Comparison of ENCODE assay signal across 12 mouse cellular contexts in the genomic region with DNA sequence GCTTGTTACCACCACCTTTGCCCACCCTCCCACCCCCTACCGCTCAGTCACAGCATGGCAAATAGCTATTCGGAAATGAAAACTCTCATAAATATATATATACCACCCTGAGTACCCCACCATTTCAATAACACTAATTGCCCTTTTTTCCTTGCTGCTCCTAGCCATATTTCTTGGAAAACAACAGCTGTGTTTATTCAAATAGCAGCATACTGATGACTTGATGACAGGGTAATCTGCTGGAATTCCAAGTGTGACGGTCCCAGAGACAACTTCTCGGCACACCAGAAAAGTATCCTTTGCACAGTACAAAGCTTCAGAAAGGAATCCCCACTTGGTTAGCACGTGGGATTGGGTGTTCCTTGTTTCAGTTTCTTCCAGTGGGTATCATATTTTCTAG.
A peak's percentile ranks its signal among the peaks of the same experiment; 100 is the strongest.
DNase-seq lines count a peak whose midpoint lies in the region; ATAC-seq and TF ChIP-seq lines count a peak whose summit lies in the region.
"Had no signal": no experiment of that assay in that cellular context is flagged by ENCODE, and none has a peak within 500 bp of the region (broad histone marks: within the 10 kb centered on the region; RNA-seq: fewer than 3 reads in every experiment).

No protein-coding gene starts in this region.

- WGBS in heart, embryonic 14.5 days, result 28% methylated on average over 5 of the region's 5 CpGs
- 46% methylated on average over 5 of the region's 5 CpGs for WGBS in forebrain, embryonic 16.5 days

- no peak for DNase-seq in heart, postnatal 4 days
- peak; percentile 40 for DNase-seq in brain, embryonic 14.5 days (ENCODE audit: low read depth)
- DNase-seq in lung, postnatal 25 days (ENCODE audit: low spot score), result peak; percentile 50
- no peak for DNase-seq in cerebellum, adult 18-20 months
- no peak for DNase-seq in yolk sac, embryonic 10.5 days (ENCODE audit: low spot score)
- DNase-seq: cerebellum, postnatal 25 days had no signal

- no peaks in the 10 kb centered on the region for H3K36me3 ChIP-seq in heart, embryonic 14.5 days (ENCODE audit: control insufficient read depth, insufficient read depth, low read length)
- no peaks in the 10 kb centered on the region for H3K36me3 ChIP-seq in forebrain, embryonic 16.5 days (ENCODE audit: control insufficient read depth, insufficient read depth)
- H3K36me3 ChIP-seq: kidney, embryonic 15.5 days; limb, embryonic 12.5 days had no signal

- H3K4me1 ChIP-seq in heart, embryonic 14.5 days (ENCODE audit: control insufficient read depth in 2 of 2, insufficient read depth in 2 of 2, low read length in 2 of 2), result peaks cover 0 to 9% of the 10 kb centered on the region in 2 experiments; a peak in 2 of 4 replicates
- no peaks in the 10 kb centered on the region for H3K4me1 ChIP-seq in forebrain, embryonic 16.5 days (replicated peaks; ENCODE audit: control insufficient read depth, insufficient read depth, low read length)
- H3K4me1 ChIP-seq: kidney, embryonic 15.5 days; limb, embryonic 12.5 days had no signal

- no peaks in the 10 kb centered on the region for H3K9me3 ChIP-seq in heart, embryonic 14.5 days (ENCODE audit: control insufficient read depth, low read length)
- H3K9me3 ChIP-seq in forebrain, embryonic 16.5 days (ENCODE audit: control insufficient read depth, low read length), result no peaks in the 10 kb centered on the region
- H3K9me3 ChIP-seq: kidney, embryonic 15.5 days; limb, embryonic 12.5 days; megakaryocyte, embryonic 14.5 days had no signal

- no peak for TF ChIP-seq CTCF in brain, embryonic 14.5 days (IDR thresholded peaks at IDR 0.05; ENCODE audit: borderline replicate concordance, extremely low read depth, insufficient read depth, insufficient read length)

- TF ChIP-seq POLR2A in brain, embryonic 14.5 days (IDR thresholded peaks at IDR 0.05; ENCODE audit: borderline replicate concordance, extremely low read depth, insufficient read depth, insufficient read length, poor library complexity, severe bottlenecking), result no peak

- no peak overlapping the region for H3K9ac ChIP-seq in heart, embryonic 14.5 days (ENCODE audit: low read length)
- no peak overlapping the region for H3K9ac ChIP-seq in forebrain, embryonic 16.5 days (replicated peaks; ENCODE audit: low read depth, low read length)
- H3K9ac ChIP-seq: kidney, embryonic 15.5 days; limb, embryonic 12.5 days had no signal

- ATAC-seq in heart, embryonic 14.5 days (ENCODE audit: insufficient number of reproducible peaks, insufficient read depth, low FRiP score, low read depth), result no peak
- ATAC-seq in forebrain, embryonic 16.5 days, result peak; percentile 47; the same call in 1 of the 2 replicates
- ATAC-seq: hindbrain, postnatal 0 days had no signal

- H3K4me3 ChIP-seq in heart, embryonic 14.5 days (ENCODE audit: control insufficient read depth in 1 of 2, insufficient read depth in 1 of 2, low read depth in 1 of 2, low read length in 2 of 2), result no peak overlapping the region
- no peak overlapping the region for H3K4me3 ChIP-seq in forebrain, embryonic 16.5 days (replicated peaks; ENCODE audit: low read length)
- H3K4me3 ChIP-seq: kidney, embryonic 15.5 days; limb, embryonic 12.5 days; megakaryocyte, embryonic 14.5 days had no signal

- H3K27me3 ChIP-seq in heart, embryonic 14.5 days (ENCODE audit: control insufficient read depth, insufficient read depth, low read length), result no peaks in the 10 kb centered on the region
- H3K27me3 ChIP-seq in forebrain, embryonic 16.5 days (replicated peaks; ENCODE audit: control insufficient read depth, insufficient read depth, low read length), result no peaks in the 10 kb centered on the region
- H3K27me3 ChIP-seq: kidney, embryonic 15.5 days; limb, embryonic 12.5 days; megakaryocyte, embryonic 14.5 days had no signal

- no peak overlapping the region for H3K27ac ChIP-seq in heart, embryonic 14.5 days (replicated peaks in 1 of 2; ENCODE audit: control insufficient read depth in 1 of 2, insufficient read depth in 1 of 2, low read depth in 2 of 2, low read length in 2 of 2)
- no peak overlapping the region for H3K27ac ChIP-seq in forebrain, embryonic 16.5 days (ENCODE audit: low read length)
- H3K27ac ChIP-seq: hindbrain, postnatal 0 days; kidney, embryonic 15.5 days; limb, embryonic 12.5 days had no signal

- peak overlapping the region; percentile 12; the same call in 1 of the 2 replicates for H3K4me2 ChIP-seq in heart, embryonic 14.5 days (ENCODE audit: low read length)
- no peak overlapping the region for H3K4me2 ChIP-seq in forebrain, embryonic 16.5 days (ENCODE audit: low read length)
- H3K4me2 ChIP-seq: kidney, embryonic 15.5 days; limb, embryonic 12.5 days had no signal

Comparison
In these comparisons a context has a peak if more than half of its experiments do, and no peak if none do; other contexts are left out.
1. DNase-seq: peak in brain, embryonic 14.5 days (single experiment) and lung, postnatal 25 days (single experiment); none in heart, postnatal 4 days (single experiment), cerebellum, adult 18-20 months (0 of 2) and yolk sac, embryonic 10.5 days (single experiment).